Mouse (Mus musculus): ENCODE results near the gene Sept5.

The Sept5 gene

GRCm38 (mm10) chr16:18609099-18609498 is 20.7 kb downstream of the Sept5 start:
- DNase-seq, result no peak

- DNase-seq, result no peak
These were observed 21.5 kb downstream of the Sept5 start for GRCm38 (mm10) chr16:18608226-18608625.

- DNase-seq, result no peak
These were observed 24.0 kb downstream of the Sept5 start for GRCm38 (mm10) chr16:18605705-18606104.

GRCm38 (mm10) chr16:18604267-18604701 is 25.5 kb downstream of the Sept5 start:
- no peak for DNase-seq

GRCm38 (mm10) chr16:18601447-18601846 is 28.3 kb downstream of the Sept5 start:
- no peak for DNase-seq

- no peak for DNase-seq
These were observed 31.7 kb downstream of the Sept5 start for GRCm38 (mm10) chr16:18598006-18598405.

- DNase-seq, result no peak
These were observed 33.5 kb downstream of the Sept5 start for GRCm38 (mm10) chr16:18596255-18596654.

GRCm38 (mm10) chr16:18593930-18594329 is 35.8 kb downstream of the Sept5 start:
- no peak for DNase-seq

- DNase-seq, result no peak
These were observed 38.4 kb downstream of the Sept5 start for GRCm38 (mm10) chr16:18591047-18592018.

- no peak for DNase-seq
These were observed 39.7 kb downstream of the Sept5 start, which contains the start of gene Tbx1 for GRCm38 (mm10) chr16:18589804-18590790. Gene Tbx1, minus strand, starts transcription at chr16:18590671.

- DNase-seq, result no peak
These were observed 40.6 kb downstream of the Sept5 start for GRCm38 (mm10) chr16:18589080-18589621.

- DNase-seq, result peak in 1 of 2 experiments; percentile 53
These were observed 41.1 kb downstream of the Sept5 start for GRCm38 (mm10) chr16:18588738-18589055.

GRCm38 (mm10) chr16:18587847-18588737 is 41.7 kb downstream of the Sept5 start:
- DNase-seq, result no peak

- no peak for DNase-seq
These were observed 42.7 kb downstream of the Sept5 start for GRCm38 (mm10) chr16:18586906-18587546.

- no peak for DNase-seq
These were observed 43.5 kb downstream of the Sept5 start for GRCm38 (mm10) chr16:18586076-18586905.

- no peak for DNase-seq
These were observed 44.1 kb downstream of the Sept5 start for GRCm38 (mm10) chr16:18585676-18586075.

- DNase-seq, result no peak
These were observed 44.7 kb downstream of the Sept5 start for GRCm38 (mm10) chr16:18584901-18585510.

GRCm38 (mm10) chr16:18583673-18584357 is 45.9 kb downstream of the Sept5 start:
- no peak for DNase-seq

GRCm38 (mm10) chr16:18583169-18583568 is 46.6 kb downstream of the Sept5 start:
- no peak for DNase-seq
